Mouse (Mus musculus) olfactory bulb, adult 2 months (tissue): Measurements from ENCODE around the gene Acer1.

ENCODE experiments used
- CTCF ChIP-seq: fragments of 200-500 bp; IDR thresholded peaks from 2 replicates; pipeline ENCODE4 v1.5.1; 2012; ENCODE audit warnings: low read depth, mild to moderate bottlenecking, low read length, moderate library complexity; ENCODE audit not compliant: insufficient read depth
- POLR2A ChIP-seq: fragments of 200-500 bp; IDR thresholded peaks from 2 replicates; pipeline ENCODE4 v1.6.1; 2012; ENCODE audit warnings: mild to moderate bottlenecking, low read depth, low read length, moderate library complexity; ENCODE audit not compliant: insufficient read depth

DNA sequence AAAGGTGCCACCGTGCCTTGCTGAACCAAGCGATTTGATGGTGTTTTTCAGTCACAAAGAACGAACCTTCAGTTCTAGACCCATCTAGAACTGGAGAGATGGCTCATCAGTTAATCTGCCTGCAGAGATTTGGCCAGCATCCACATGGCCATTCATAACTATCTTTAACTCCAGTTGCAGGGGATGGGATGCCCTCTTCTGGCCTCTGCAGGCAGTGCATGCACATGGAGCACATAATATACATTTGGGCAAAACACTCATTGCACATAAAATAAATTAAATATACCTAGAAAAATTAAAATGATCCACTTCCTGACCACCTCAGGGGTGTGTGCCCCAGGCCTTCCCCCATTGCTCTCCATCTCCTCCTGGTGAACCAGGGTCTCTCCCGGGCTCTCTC, 20.0 kb downstream of the Acer1 start:
- TF ChIP-seq CTCF, result no peak
- TF ChIP-seq POLR2A, result no peak
